Comparison of ENCODE assay signal across 24 mouse cellular contexts in genomic region chr8:91126786-91127185, GRCm38 (mm10). TPM values are rescaled to one million over a fixed set of nuclear protein-coding genes. Genes with fewer than 3 reads are reported as not detected.
DNase-seq lines count a peak whose midpoint lies in the region; TF ChIP-seq lines count a peak whose summit lies in the region.
"Had no signal": no experiment of that assay in that cellular context is flagged by ENCODE, and none has a peak within 500 bp of the region (broad histone marks: within the 10 kb centered on the region; RNA-seq: fewer than 3 reads in every experiment).

No protein-coding gene starts in this region.

- intact Hi-C loops in left cerebral cortex, adult 2 months (cut with DNase I) = no loop called here

- peak; percentile 81 for DNase-seq in heart, adult 11 months
- DNase-seq in heart, adult 18-20 months = no peak
- peak; percentile 66 for DNase-seq in right cerebral cortex, adult 18-20 months
- no peak for DNase-seq in right cerebral cortex, postnatal 10 days (ENCODE audit: low spot score in 2 of 2)
- peak in 1 of 2 experiments; percentile 36 for DNase-seq in left cerebral cortex, adult 2 months (ENCODE audit: extremely low spot score in 1 of 2, low spot score in 2 of 2)
- peak; percentile 53 to 66 for DNase-seq in right cerebral cortex, postnatal 36 days (ENCODE audit: low spot score in 2 of 2)
- no peak for DNase-seq in lung, adult 18-20 months
- DNase-seq in retina, embryonic 14.5 days (ENCODE audit: low spot score) = no peak
- DNase-seq: adrenal gland, postnatal 14 days; cerebellum, adult 9-10 months; gastrocnemius, adult 2 months; heart, postnatal 10 days; kidney, adult 2 months; lung, postnatal 36 days had no signal

- no peak overlapping the region for H3K4me3 ChIP-seq in left cerebral cortex, adult 2 months
- H3K4me3 ChIP-seq: embryonic facial prominence, embryonic 15.5 days; forebrain, embryonic 15.5 days; gastrocnemius, adult 2 months; heart, embryonic 12.5 days; hindbrain, embryonic 10.5 days; lung, embryonic 15.5 days; megakaryocyte, embryonic 14.5 days; midbrain, embryonic 13.5 days had no signal

- H3K27ac ChIP-seq in left cerebral cortex, adult 2 months = peak overlapping the region; percentile 36; the same call in 1 of the 2 replicates
- H3K27ac ChIP-seq: embryonic facial prominence, embryonic 15.5 days; forebrain, embryonic 15.5 days; gastrocnemius, adult 2 months; hindbrain, embryonic 10.5 days; kidney, postnatal 0 days; liver, embryonic 14.5 days; lung, embryonic 15.5 days; midbrain, embryonic 13.5 days; stomach, postnatal 0 days had no signal

- no peak for TF ChIP-seq CTCF in left cerebral cortex, adult 2 months (IDR thresholded peaks at IDR 0.05)

RNA-seq across cellular contexts. Expression of gene Rbl2, which starts 56.9 kb away (rescaled TPM):
- 10 to 100 TPM; 30.7 to 39.6 TPM for total RNA-seq in heart, adult 18-20 months (2021)
- 10 to 100 TPM; 39.1 to 43.1 TPM for total RNA-seq in left cerebral cortex, adult 2 months (2021)

Comparison
In these comparisons a context has a peak if more than half of its experiments do, and no peak if none do; other contexts are left out.
1. DNase-seq: peak in heart, adult 11 months (single experiment), right cerebral cortex, adult 18-20 months (single experiment) and right cerebral cortex, postnatal 36 days (2 of 2); none in heart, adult 18-20 months (0 of 2), right cerebral cortex, postnatal 10 days (0 of 2), lung, adult 18-20 months (0 of 2) and retina, embryonic 14.5 days (single experiment).